Mouse (Mus musculus): Measurements from ENCODE around the gene Sox5.

The Sox5 gene

DNA sequence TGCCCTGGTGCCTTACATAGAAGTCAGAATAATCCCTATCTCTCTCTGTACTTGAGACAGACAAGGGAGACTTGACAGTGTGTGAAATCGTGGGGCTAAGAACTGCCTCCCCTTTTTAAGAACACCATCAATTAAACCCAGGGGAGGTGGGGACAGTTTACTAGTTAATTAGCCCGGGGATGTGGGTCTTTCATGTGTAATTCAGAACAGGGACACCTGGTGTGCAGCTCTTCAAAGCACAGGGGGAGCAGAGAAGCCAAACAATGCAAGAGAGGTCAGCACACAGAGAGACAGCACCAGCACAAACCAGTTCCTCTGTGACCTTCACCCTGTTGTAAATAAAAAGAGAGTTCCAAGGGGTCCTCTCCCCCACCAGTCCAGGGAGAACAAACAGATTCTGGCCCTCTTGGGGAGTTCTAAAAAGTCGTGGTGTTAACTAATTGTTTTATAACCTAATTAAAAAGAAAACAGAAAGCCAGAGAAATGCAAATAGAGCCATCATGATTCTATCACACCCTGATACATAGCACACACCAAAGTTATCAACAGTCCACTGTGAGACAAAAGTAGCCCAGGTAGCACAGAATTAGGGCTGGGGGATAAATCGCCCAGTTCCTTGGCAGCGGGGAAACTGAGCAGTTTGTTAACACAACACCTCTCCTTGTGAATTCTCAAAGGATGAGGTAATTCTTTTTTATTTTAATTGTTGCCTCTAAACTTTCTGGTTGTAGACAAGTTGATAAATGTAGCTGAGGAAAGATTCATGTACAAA is 420.3 kb downstream of the Sox5 start:
- in situ Hi-C loops (cut with MboI; ENCODE audit: unreplicated experiment in 2 of 2), result no loop called here

DNA sequence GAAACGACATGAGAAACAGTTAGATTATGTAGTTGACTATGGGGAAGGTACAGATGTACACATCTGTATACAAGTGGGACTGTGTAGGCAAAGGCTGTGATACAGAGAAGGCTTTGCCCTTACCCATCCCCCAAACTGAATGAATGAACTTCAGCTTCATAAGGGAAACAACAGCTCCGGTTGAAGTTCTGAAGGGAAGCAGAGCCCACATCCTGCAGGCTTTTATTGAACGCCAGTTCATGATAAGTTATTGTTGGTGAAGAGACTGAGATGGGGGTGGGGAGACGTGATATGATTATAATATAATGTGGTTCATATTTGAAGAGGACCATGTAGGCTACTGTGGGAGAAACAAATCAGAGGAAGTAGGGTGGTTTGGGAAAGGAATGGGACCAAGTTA is 424.7 kb downstream of the Sox5 start:
- in situ Hi-C loops (cut with MboI; ENCODE audit: unreplicated experiment in 2 of 2), result no loop called here

DNA sequence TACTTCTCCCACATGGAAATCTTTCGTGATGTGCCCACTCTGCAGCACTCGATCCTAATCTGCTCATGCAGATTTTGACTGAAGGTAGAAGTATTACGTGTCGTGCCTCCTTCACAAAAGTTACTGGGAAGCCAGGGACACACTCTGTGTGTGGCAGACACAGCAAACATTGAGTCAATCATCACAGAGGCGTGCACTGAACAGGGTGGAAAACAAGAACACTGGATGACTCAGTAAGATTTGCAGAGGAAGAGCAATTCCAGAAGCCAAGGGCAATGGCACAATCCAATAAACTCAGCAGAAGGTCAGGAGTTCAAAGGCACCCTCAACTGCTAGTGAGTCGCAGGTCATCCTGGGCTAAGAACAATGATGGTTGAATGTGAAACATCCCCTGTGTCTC is 430.7 kb downstream of the Sox5 start:
- in situ Hi-C loops (cut with MboI; ENCODE audit: unreplicated experiment in 2 of 2), result no loop called here

DNA sequence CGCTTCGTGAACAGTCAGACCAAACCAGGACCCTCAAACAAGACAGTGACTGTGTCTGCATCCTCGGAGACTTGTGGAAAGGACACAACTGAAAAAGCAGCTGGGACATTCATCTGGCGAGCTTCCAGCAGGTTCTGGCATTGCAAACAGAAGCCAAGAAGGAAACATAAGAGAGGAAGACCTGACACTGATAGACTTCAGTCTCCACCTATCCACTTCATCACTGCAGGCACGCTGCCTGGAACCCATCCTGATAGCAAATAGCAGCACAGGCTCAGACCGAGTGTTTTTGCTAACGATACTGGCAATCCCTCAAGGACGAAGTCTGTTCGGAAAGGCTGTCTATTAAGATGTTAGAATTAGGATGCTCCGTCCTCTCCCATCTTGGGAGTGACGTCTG is 438.4 kb downstream of the Sox5 start:
- in situ Hi-C loops (cut with MboI; ENCODE audit: unreplicated experiment in 2 of 2), result no loop called here

DNA sequence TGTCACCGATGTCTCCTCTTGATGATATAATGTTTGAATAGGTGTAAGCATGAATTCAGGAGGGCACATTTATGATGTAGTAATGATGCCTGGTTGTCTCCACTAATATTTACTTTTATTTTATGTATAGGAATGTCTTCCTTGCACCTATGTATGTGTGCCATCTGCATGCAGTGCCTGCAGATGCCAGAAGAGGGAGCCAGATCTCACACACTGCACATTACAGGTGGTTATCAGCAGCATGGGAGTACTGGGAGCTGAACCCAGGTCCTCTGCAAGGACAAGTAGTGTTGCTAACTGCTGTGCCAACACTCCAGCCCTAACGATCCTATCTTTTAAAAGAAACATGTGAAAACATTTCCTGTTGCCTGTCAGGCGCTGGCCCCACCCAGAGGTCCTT is 442.2 kb downstream of the Sox5 start:
- in situ Hi-C loops (cut with MboI; ENCODE audit: unreplicated experiment in 2 of 2), result no loop called here

- in situ Hi-C loops (cut with MboI; ENCODE audit: unreplicated experiment in 2 of 2), result no loop called here
These were observed 442.8 kb downstream of the Sox5 start for GRCm38 (mm10) chr6:144339006-144339405.

DNA sequence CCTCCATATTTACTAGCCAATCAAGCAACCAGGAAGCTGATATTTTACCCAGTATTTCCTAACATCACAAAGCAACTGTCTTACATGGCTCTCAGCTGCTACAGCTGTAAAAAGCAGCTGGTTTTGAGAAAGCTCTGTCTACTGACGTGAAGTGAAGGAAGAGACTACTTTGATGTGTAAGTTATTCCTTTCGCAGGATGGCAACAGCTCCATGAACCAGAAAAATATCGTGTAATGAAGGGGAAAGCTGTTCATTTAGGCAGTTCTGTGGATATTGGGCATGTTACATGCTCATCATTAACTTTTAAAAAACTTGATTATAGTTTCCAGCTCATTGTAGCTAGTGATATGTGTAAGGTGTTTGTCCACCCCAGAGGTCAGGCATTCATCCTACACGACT is 443.6 kb downstream of the Sox5 start:
- in situ Hi-C loops (cut with MboI; ENCODE audit: unreplicated experiment in 2 of 2), result no loop called here

DNA sequence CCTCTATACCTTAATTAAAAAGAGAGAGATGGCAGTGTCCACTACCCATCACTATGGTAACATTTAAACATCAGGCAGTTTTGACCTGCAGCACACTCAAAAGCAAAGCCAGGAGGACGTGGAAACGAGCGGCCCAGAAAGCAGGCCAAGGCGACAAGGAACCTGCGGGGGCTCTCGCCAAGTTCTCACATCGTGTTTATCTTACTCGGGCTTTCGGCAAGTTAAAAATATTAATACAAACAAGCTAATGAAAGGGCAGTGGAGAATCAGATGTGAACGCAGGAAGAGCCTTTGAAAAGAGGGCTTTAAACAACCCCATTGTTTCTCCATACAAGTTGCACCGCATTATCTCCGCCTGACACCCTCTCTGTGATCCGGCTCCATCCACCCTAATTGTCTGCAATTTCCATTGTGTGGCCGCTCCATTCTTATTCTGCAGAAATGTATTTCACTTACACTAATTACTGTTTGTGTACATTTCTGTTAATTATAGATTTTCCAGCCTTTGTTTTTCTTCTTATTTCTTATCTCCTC is 444.3 kb downstream of the Sox5 start:
- in situ Hi-C loops (cut with MboI; ENCODE audit: unreplicated experiment in 2 of 2), result no loop called here

DNA sequence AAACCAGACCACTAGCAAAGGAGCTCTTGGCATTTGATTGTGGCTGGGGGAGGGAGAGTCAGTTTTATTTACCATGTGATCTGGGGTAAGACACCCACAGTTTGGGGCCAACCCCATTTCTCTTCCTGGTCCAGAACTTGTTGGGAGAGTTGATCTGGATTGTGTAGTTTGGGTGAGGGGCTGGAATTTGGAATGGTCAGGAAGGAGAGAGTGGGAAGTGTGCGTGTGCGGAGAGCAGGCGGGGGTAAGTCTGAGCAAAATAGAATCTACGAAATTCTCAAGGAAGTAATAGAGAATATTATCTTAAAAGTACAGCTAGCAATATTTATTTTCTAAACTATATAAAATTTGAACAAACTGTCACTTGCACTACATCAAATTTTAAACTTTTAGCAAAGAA is 445.0 kb downstream of the Sox5 start:
- in situ Hi-C loops (cut with MboI; ENCODE audit: unreplicated experiment in 2 of 2), result no loop called here

GRCm38 (mm10) chr6:144333146-144333545 is 448.6 kb downstream of the Sox5 start:
- in situ Hi-C loops (cut with MboI; ENCODE audit: unreplicated experiment in 2 of 2), result no loop called here

DNA sequence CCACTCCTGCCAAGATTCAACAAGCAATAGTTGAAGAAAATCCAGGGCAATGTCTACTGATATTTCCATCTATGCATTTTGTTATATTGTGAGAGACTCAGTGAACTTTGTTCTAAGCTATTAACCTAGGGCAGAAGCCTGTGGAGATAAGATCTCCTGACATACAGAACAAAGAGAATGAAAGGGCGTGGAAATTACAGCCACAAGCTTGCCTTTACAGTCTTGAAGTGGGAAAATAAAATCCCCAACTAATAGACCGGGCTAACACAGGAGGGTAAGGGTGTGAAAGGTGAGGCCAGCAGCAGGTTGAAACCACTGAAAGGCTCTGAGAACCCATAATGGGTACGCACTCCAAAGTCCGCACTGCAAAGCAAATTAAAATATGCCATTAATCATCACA is 449.8 kb downstream of the Sox5 start:
- in situ Hi-C loops (cut with MboI; ENCODE audit: unreplicated experiment in 2 of 2), result no loop called here

DNA sequence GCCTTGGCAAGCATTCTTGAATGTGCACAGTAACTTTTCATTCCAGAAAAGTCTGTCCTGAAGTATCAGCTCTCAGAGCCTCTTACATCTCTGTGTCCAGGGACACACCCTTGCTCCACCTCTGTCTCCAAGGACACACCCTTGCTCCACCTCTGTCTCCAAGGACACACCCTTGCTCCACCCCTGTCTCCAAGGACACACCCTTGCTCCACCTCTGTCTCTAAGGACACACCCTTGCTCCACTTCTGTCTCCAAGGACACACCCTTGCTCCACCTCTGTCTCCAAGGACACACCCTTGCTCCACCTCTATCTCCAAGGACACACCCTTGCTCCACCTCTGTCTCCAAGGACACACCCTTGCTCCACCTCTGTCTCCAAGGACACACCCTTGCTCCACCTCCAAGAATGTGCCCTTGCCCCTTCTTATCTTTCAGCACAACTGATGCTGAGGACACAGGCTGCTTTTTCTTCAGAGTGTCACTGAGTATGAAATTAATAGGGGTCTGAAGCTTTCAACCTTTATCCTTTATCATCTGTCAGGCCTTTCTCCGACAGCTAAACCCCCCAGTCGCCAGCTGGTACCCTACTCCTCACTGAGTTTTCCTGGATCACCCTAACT is 452.4 kb downstream of the Sox5 start:
- in situ Hi-C loops (cut with MboI; ENCODE audit: unreplicated experiment in 2 of 2), result no loop called here

- in situ Hi-C loops (cut with MboI; ENCODE audit: unreplicated experiment in 2 of 2), result no loop called here
These were observed 453.0 kb downstream of the Sox5 start for GRCm38 (mm10) chr6:144328779-144329178.

DNA sequence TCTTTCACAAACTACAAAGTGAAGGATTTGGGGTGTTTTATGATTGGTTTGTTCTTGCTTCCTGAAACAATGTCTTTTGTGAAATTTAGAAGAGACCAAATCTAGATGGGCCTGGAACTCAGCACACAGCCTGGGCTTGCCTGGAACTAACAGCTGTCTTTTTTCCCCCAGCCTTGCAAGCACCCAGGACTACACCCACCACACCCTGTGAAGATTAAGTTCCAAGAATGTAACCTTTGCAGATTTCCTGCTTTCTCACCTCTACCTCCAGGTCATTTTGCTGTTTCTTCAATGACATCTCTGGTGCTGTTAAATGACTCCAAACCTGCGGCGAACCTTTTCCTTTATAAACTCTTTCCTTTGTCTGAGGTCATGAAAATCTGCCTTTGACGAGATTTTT is 455.0 kb downstream of the Sox5 start:
- in situ Hi-C loops (cut with MboI; ENCODE audit: unreplicated experiment in 2 of 2), result no loop called here

GRCm38 (mm10) chr6:144323372-144323771 is 458.4 kb downstream of the Sox5 start:
- in situ Hi-C loops (cut with MboI; ENCODE audit: unreplicated experiment in 2 of 2), result no loop called here

DNA sequence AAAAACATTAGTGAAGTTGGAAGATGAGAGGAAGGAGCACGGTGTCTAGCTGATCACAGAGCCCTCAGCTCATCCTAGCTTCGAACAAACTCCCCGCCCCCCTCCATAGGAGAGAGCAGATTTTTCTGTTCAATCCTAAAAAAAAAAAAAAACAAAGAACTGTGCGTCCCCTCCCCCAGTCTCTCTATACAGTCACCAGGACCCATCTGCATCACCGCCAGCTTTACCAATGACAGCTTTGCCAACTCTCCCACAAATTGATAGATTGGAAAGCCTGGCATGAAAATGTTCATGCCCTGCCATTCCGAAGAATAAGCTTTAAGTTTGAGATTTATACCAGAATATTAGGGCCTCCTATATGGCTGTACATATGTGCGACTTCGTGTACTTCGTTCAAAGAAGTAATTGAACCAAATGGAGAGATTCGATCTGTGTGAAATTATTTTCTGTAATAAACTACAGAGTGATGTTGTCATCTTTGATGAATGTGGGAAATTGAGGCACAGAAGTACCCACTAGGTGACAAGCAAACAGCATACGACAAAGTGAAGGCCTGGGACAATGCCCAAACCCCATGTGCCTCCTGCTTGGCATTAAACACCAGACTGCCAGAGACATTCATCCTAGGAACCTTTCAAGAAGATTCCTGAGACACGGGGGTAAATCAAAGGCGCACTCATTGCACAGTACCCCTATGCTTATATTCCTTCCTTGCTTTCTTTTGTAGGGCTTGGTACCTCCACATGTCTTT is 459.3 kb downstream of the Sox5 start:
- in situ Hi-C loops (cut with MboI; ENCODE audit: unreplicated experiment in 2 of 2), result no loop called here

GRCm38 (mm10) chr6:144320327-144320726 is 461.4 kb downstream of the Sox5 start:
- in situ Hi-C loops (cut with MboI; ENCODE audit: unreplicated experiment in 2 of 2), result no loop called here

DNA sequence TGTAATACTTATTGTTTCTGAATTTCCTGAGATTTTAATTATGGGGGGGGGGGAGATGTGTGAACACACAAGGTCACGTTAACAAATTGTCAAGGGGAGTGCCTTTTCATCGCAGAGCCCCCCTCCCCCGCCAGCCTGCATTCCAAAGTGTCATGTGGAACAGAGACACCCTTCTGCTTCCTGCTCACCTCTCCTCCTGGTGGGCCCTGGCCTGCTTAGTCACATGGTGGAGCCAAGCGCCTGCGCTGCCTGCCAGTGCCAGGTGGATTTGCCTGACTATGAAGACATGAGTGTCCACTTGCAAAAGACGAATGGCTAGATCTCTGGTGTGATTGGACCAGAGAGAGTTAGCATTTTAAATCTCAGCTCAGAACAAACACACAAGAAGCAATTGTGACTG is 462.1 kb downstream of the Sox5 start:
- in situ Hi-C loops (cut with MboI; ENCODE audit: unreplicated experiment in 2 of 2), result no loop called here

GRCm38 (mm10) chr6:144312781-144313754 is 468.7 kb downstream of the Sox5 start:
- in situ Hi-C loops (cut with MboI; ENCODE audit: unreplicated experiment in 2 of 2), result no loop called here

DNA sequence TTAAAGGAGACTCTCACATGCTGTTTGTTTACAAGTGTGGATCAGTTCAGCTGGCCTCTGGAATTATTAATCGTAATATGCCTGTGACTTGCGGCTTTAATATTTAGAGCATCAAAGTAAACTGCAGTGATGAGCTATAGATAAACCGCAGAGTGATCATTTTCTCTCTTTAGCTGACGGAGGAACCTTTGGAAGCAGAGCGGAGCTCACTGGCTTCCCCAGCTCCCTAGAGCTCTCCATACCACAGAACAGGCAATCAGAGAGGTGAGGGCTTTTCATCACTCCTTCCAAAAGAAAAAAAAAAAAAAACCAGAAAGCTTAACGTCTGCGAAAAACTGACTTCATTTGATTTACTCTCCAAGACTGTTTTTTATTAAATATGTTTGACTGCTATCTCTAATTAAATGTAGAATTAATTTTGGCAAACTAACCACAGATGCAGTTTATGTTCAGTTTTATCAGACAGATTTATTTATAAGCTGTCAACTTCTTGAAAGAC is 469.4 kb downstream of the Sox5 start:
- in situ Hi-C loops (cut with MboI; ENCODE audit: unreplicated experiment in 2 of 2), result no loop called here
